Comparison of ENCODE assay signal across 12 mouse cellular contexts in genomic region chr3:53234689-53235088, GRCm38 (mm10).
DNase-seq lines count a peak whose midpoint lies in the region; ATAC-seq and TF ChIP-seq lines count a peak whose summit lies in the region.
"Had no signal": no experiment of that assay in that cellular context is flagged by ENCODE, and none has a peak within 500 bp of the region (broad histone marks: within the 10 kb centered on the region; RNA-seq: fewer than 3 reads in every experiment).

No protein-coding gene starts in this region.

- no peak overlapping the region for H3K4me2 ChIP-seq in forebrain, postnatal 0 days (ENCODE audit: low read depth)
- no peak overlapping the region for H3K4me2 ChIP-seq in forebrain, embryonic 16.5 days (ENCODE audit: low read length)
- no peak overlapping the region for H3K4me2 ChIP-seq in liver, embryonic 14.5 days (ENCODE audit: low read depth)
- H3K4me2 ChIP-seq in liver, embryonic 11.5 days = no peak overlapping the region
- no peak overlapping the region for H3K4me2 ChIP-seq in midbrain, embryonic 16.5 days (ENCODE audit: low read length)
- H3K4me2 ChIP-seq: forebrain, embryonic 13.5 days; liver, embryonic 15.5 days; midbrain, embryonic 11.5 days had no signal

- no peak for ATAC-seq in forebrain, postnatal 0 days
- no peak for ATAC-seq in forebrain, embryonic 16.5 days
- ATAC-seq in liver, embryonic 14.5 days (ENCODE audit: insufficient read depth) = no peak
- no peak for ATAC-seq in liver, embryonic 11.5 days (replicated peaks; ENCODE audit: low FRiP score)
- ATAC-seq in midbrain, embryonic 16.5 days = no peak
- ATAC-seq: forebrain, embryonic 13.5 days had no signal

- no peaks in the 10 kb centered on the region for H3K9me3 ChIP-seq in forebrain, postnatal 0 days (ENCODE audit: low read length)
- H3K9me3 ChIP-seq in forebrain, embryonic 16.5 days (ENCODE audit: control insufficient read depth, low read length) = no peaks in the 10 kb centered on the region
- no peaks in the 10 kb centered on the region for H3K9me3 ChIP-seq in liver, embryonic 14.5 days (ENCODE audit: control insufficient read depth, low read length)
- no peaks in the 10 kb centered on the region for H3K9me3 ChIP-seq in liver, embryonic 11.5 days (ENCODE audit: control insufficient read depth, low read length)
- no peaks in the 10 kb centered on the region for H3K9me3 ChIP-seq in midbrain, embryonic 16.5 days (replicated peaks; ENCODE audit: control insufficient read depth, low read length, poor library complexity, severe bottlenecking)
- H3K9me3 ChIP-seq: forebrain, embryonic 13.5 days; liver, embryonic 15.5 days had no signal

- no peaks in the 10 kb centered on the region for H3K27me3 ChIP-seq in forebrain, postnatal 0 days (ENCODE audit: insufficient read depth, low read length)
- no peaks in the 10 kb centered on the region for H3K27me3 ChIP-seq in forebrain, embryonic 16.5 days (replicated peaks; ENCODE audit: control insufficient read depth, insufficient read depth, low read length)
- no peaks in the 10 kb centered on the region for H3K27me3 ChIP-seq in liver, embryonic 14.5 days (ENCODE audit: control insufficient read depth, insufficient read depth, low read length)
- H3K27me3 ChIP-seq in liver, embryonic 11.5 days (replicated peaks; ENCODE audit: control insufficient read depth, insufficient read depth, low read length) = no peaks in the 10 kb centered on the region
- no peaks in the 10 kb centered on the region for H3K27me3 ChIP-seq in midbrain, embryonic 16.5 days (ENCODE audit: control insufficient read depth, insufficient read depth, low read depth, low read length)
- H3K27me3 ChIP-seq: forebrain, embryonic 13.5 days; liver, embryonic 15.5 days had no signal

- TF ChIP-seq CTCF in forebrain, postnatal 0 days (IDR thresholded peaks at IDR 0.05; ENCODE audit: low read depth) = peak; percentile 40
- peak; percentile 54 for TF ChIP-seq CTCF in liver, embryonic 14.5 days (IDR thresholded peaks at IDR 0.05; ENCODE audit: low read depth)
- peak; percentile 33; the same call in 1 of the 2 replicates for TF ChIP-seq CTCF in brain, embryonic 14.5 days (IDR thresholded peaks at IDR 0.05; ENCODE audit: borderline replicate concordance, extremely low read depth, insufficient read depth, insufficient read length)

- no peak for DNase-seq in forebrain, postnatal 0 days
- DNase-seq in liver, embryonic 14.5 days (ENCODE audit: low read depth in 3 of 3, low spot score in 3 of 3) = no peak
- no peak for DNase-seq in liver, embryonic 11.5 days (ENCODE audit: low spot score)
- DNase-seq in B cell, adult 2 months = peak; percentile 73
- no peak for DNase-seq in brain, embryonic 14.5 days (ENCODE audit: low read depth)
- no peak for DNase-seq in heart, adult 8-10 months (ENCODE audit: low spot score)
- DNase-seq: heart, postnatal 4 days had no signal

- H3K4me1 ChIP-seq in forebrain, postnatal 0 days (ENCODE audit: insufficient read depth) = no peaks in the 10 kb centered on the region; the same call in 1 of the 2 replicates
- H3K4me1 ChIP-seq in forebrain, embryonic 16.5 days (replicated peaks; ENCODE audit: control insufficient read depth, insufficient read depth, low read length) = no peaks in the 10 kb centered on the region
- H3K4me1 ChIP-seq in liver, embryonic 14.5 days (replicated peaks; ENCODE audit: control insufficient read depth in 2 of 2, insufficient read depth in 2 of 2, low read length in 1 of 2) = no peaks in the 10 kb centered on the region
- no peaks in the 10 kb centered on the region for H3K4me1 ChIP-seq in liver, embryonic 11.5 days (replicated peaks; ENCODE audit: control insufficient read depth, insufficient read depth, low read length)
- no peaks in the 10 kb centered on the region for H3K4me1 ChIP-seq in midbrain, embryonic 16.5 days (ENCODE audit: control insufficient read depth, insufficient read depth, low read length)
- H3K4me1 ChIP-seq: liver, embryonic 15.5 days had no signal

- H3K27ac ChIP-seq in forebrain, postnatal 0 days (ENCODE audit: low read depth, low read length) = no peak overlapping the region
- H3K27ac ChIP-seq in forebrain, embryonic 16.5 days (ENCODE audit: low read length) = no peak overlapping the region
- H3K27ac ChIP-seq in liver, embryonic 14.5 days = no peak overlapping the region
- no peak overlapping the region for H3K27ac ChIP-seq in liver, embryonic 11.5 days (ENCODE audit: low read depth, low read length)
- H3K27ac ChIP-seq in midbrain, embryonic 16.5 days (ENCODE audit: low read length) = no peak overlapping the region
- H3K27ac ChIP-seq: forebrain, embryonic 13.5 days; liver, embryonic 15.5 days had no signal

- no peak for TF ChIP-seq EP300 in liver, embryonic 14.5 days (IDR thresholded peaks at IDR 0.05; ENCODE audit: low read depth)

- no peaks in the 10 kb centered on the region for H3K36me3 ChIP-seq in forebrain, postnatal 0 days (ENCODE audit: insufficient read depth)
- no peaks in the 10 kb centered on the region for H3K36me3 ChIP-seq in forebrain, embryonic 16.5 days (ENCODE audit: control insufficient read depth, insufficient read depth)
- no peaks in the 10 kb centered on the region for H3K36me3 ChIP-seq in liver, embryonic 14.5 days (replicated peaks; ENCODE audit: control insufficient read depth, insufficient read depth, low read depth)
- H3K36me3 ChIP-seq in liver, embryonic 11.5 days (ENCODE audit: control insufficient read depth, insufficient read depth, low read length) = no peaks in the 10 kb centered on the region
- no peaks in the 10 kb centered on the region for H3K36me3 ChIP-seq in midbrain, embryonic 16.5 days (ENCODE audit: control insufficient read depth, insufficient read depth, low read length)
- H3K36me3 ChIP-seq: liver, embryonic 15.5 days had no signal

- TF ChIP-seq POLR2A in brain, embryonic 14.5 days (IDR thresholded peaks at IDR 0.05; ENCODE audit: borderline replicate concordance, extremely low read depth, insufficient read depth, insufficient read length, poor library complexity, severe bottlenecking) = no peak

- no peak overlapping the region for H3K4me3 ChIP-seq in forebrain, postnatal 0 days (ENCODE audit: low read depth, low read length)
- H3K4me3 ChIP-seq in forebrain, embryonic 16.5 days (replicated peaks; ENCODE audit: low read length) = no peak overlapping the region
- no peak overlapping the region for H3K4me3 ChIP-seq in liver, embryonic 14.5 days (ENCODE audit: insufficient read depth in 1 of 2, low read depth in 2 of 2, low read length in 2 of 2)
- H3K4me3 ChIP-seq in liver, embryonic 11.5 days (ENCODE audit: low read depth, low read length) = no peak overlapping the region
- H3K4me3 ChIP-seq in midbrain, embryonic 16.5 days (ENCODE audit: low read depth, low read length) = no peak overlapping the region
- H3K4me3 ChIP-seq: forebrain, embryonic 13.5 days; liver, embryonic 15.5 days had no signal

- H3K9ac ChIP-seq in forebrain, postnatal 0 days = no peak overlapping the region
- H3K9ac ChIP-seq in forebrain, embryonic 16.5 days (replicated peaks; ENCODE audit: low read depth, low read length) = no peak overlapping the region
- H3K9ac ChIP-seq in liver, embryonic 14.5 days (replicated peaks) = no peak overlapping the region
- H3K9ac ChIP-seq in liver, embryonic 11.5 days (ENCODE audit: low read depth, low read length) = no peak overlapping the region
- H3K9ac ChIP-seq in midbrain, embryonic 16.5 days (ENCODE audit: low read depth, low read length) = no peak overlapping the region
- H3K9ac ChIP-seq: forebrain, embryonic 13.5 days; liver, embryonic 15.5 days had no signal

Comparison
In these comparisons a context has a peak if more than half of its experiments do, and no peak if none do; other contexts are left out.
1. DNase-seq: peak in B cell, adult 2 months (2 of 2); none in forebrain, postnatal 0 days (single experiment), liver, embryonic 14.5 days (0 of 3), liver, embryonic 11.5 days (single experiment), brain, embryonic 14.5 days (single experiment) and heart, adult 8-10 months (single experiment).
2. Peak in every context shown above with its lines, with median percentiles within 50 percentile points of each other: CTCF ChIP-seq.